Mouse (Mus musculus) brain, embryonic 14.5 days (tissue): Measurements from ENCODE around the gene Erich6b.

ENCODE experiments used
- CTCF ChIP-seq: fragments of 200-500 bp; IDR thresholded peaks from 2 replicates; pipeline ENCODE4 v1.5.1; 2012; ENCODE audit warnings: inconsistent platforms, mild to moderate bottlenecking, moderate library complexity, borderline replicate concordance; ENCODE audit not compliant: insufficient read depth, insufficient read length; ENCODE audit errors: extremely low read depth
- POLR2A ChIP-seq: fragments of 200-500 bp; IDR thresholded peaks from 2 replicates; pipeline ENCODE4 v1.6.1; 2012; ENCODE audit warnings: mild to moderate bottlenecking, inconsistent platforms, borderline replicate concordance; ENCODE audit not compliant: poor library complexity, insufficient read depth, insufficient read length, severe bottlenecking; ENCODE audit errors: extremely low read depth

DNA sequence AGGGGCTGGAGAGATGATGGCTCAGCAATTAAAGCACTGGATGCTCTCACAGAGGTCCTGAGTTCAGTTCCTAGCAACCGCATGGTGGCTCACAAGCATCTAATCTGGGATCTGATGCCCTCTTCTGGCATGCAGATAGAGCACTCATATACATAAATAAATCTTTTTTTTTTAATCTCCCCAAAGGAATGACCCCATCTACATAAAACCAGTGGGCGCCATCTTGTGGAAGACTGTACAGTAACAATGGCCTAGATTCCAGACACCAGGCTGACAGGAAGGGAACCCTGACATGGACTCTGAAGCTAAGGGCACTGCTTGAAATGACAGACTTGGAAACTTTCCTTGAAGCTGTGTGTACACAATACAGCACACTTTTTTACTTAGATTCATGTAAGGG lies 1.2 kb upstream of the Erich6b start:
- TF ChIP-seq POLR2A (no peak), CTCF (no peak; the same call in 1 of the 2 replicates)
